Mouse (Mus musculus): ENCODE measurements at regions not wholly inside any gene's neighbourhood (a gene's known extent, or its start where the extent isn't known, plus 50 kb on each side); places are given as distances from the start of the nearest gene placed in this dataset. TPM values are rescaled to one million over a fixed set of nuclear protein-coding genes. Genes with fewer than 3 reads are reported as not detected.

GRCm38 (mm10) chr7:115392520-115392919 is 646.1 kb downstream of the Sox6 start:
- no peak overlapping the region for H3K4me3 ChIP-seq

GRCm38 (mm10) chr7:115398202-115398601 is 640.4 kb downstream of the Sox6 start:
- no peaks in the 10 kb centered on the region for H3K9me3 ChIP-seq
- no peaks in the 10 kb centered on the region for H3K27me3 ChIP-seq (ENCODE audit: insufficient read depth, poor library complexity, severe bottlenecking)
- H3K4me1 ChIP-seq, result peaks cover 3% of the 10 kb centered on the region
- DNase-seq (ENCODE audit: low spot score), result no peak
- no peaks in the 10 kb centered on the region for H3K36me3 ChIP-seq
- 93% methylated on average over 2 of the region's 2 CpGs for WGBS
- no peak overlapping the region for H3K27ac ChIP-seq
- H3K4me3 ChIP-seq, result no peak overlapping the region

More at GRCm38 (mm10) chr7:115392520-115392919, 646.1 kb downstream of the Sox6 start:
- H3K36me3 ChIP-seq, result no peaks in the 10 kb centered on the region
- H3K9me3 ChIP-seq, result no peaks in the 10 kb centered on the region
- WGBS, result 31% methylated on average over 3 of the region's 3 CpGs
- H3K4me1 ChIP-seq, result peaks cover 10% of the 10 kb centered on the region
- no peak for DNase-seq (ENCODE audit: low spot score)
- H3K27ac ChIP-seq, result no peak overlapping the region
- H3K27me3 ChIP-seq (ENCODE audit: insufficient read depth, poor library complexity, severe bottlenecking), result no peaks in the 10 kb centered on the region

GRCm38 (mm10) chr7:115399461-115399860 is 639.1 kb downstream of the Sox6 start:
- DNase-seq (ENCODE audit: low spot score), result no peak
- Histone ChIP-seq H3K9me3 (no peaks in the 10 kb centered on the region), H3K4me3 (no peak overlapping the region), H3K27me3 (ENCODE audit: insufficient read depth, poor library complexity, severe bottlenecking) (no peaks in the 10 kb centered on the region), H3K27ac (no peak overlapping the region), H3K36me3 (no peaks in the 10 kb centered on the region), H3K4me1 (peaks cover 2% of the 10 kb centered on the region)
- WGBS, result 55% methylated on average over 3 of the region's 3 CpGs

GRCm38 (mm10) chr7:115407889-115408288 is 630.7 kb downstream of the Sox6 start:
- DNase-seq (ENCODE audit: low spot score), result no peak
- Histone ChIP-seq H3K27ac (no peak overlapping the region), H3K36me3 (no peaks in the 10 kb centered on the region), H3K4me3 (no peak overlapping the region), H3K4me1 (peaks cover 22% of the 10 kb centered on the region), H3K27me3 (ENCODE audit: insufficient read depth, poor library complexity, severe bottlenecking) (no peaks in the 10 kb centered on the region), H3K9me3 (no peaks in the 10 kb centered on the region)
- WGBS, result 83% methylated on average over 3 of the region's 3 CpGs

- 6% methylated on average over 2 of the region's 2 CpGs for WGBS
- H3K27me3 ChIP-seq (ENCODE audit: insufficient read depth, poor library complexity, severe bottlenecking), result no peaks in the 10 kb centered on the region
- no peaks in the 10 kb centered on the region for H3K9me3 ChIP-seq
- H3K27ac ChIP-seq, result peak overlapping the region; percentile 77
- H3K36me3 ChIP-seq, result no peaks in the 10 kb centered on the region
- DNase-seq (ENCODE audit: low spot score), result no peak
- peaks cover 22% of the 10 kb centered on the region for H3K4me1 ChIP-seq
- no peak overlapping the region for H3K4me3 ChIP-seq
Observed at GRCm38 (mm10) chr7:115408915-115409314, 629.7 kb downstream of the Sox6 start.

- Histone ChIP-seq H3K9me3 (no peaks in the 10 kb centered on the region), H3K27me3 (ENCODE audit: insufficient read depth, poor library complexity, severe bottlenecking) (no peaks in the 10 kb centered on the region), H3K4me3 (no peak overlapping the region), H3K4me1 (peaks cover 33% of the 10 kb centered on the region), H3K27ac (no peak overlapping the region), H3K36me3 (no peaks in the 10 kb centered on the region)
- whole genome bisulfite sequencing, result 84% methylated on average over 17 of the region's 17 CpGs
- DNase-seq (ENCODE audit: low spot score), result no peak
Observed at GRCm38 (mm10) chr7:115410501-115411230, 627.9 kb downstream of the Sox6 start.

- Histone ChIP-seq H3K9me3 (no peaks in the 10 kb centered on the region), H3K27me3 (ENCODE audit: insufficient read depth, poor library complexity, severe bottlenecking) (no peaks in the 10 kb centered on the region), H3K4me1 (peaks cover 35% of the 10 kb centered on the region), H3K27ac (no peak overlapping the region; the same call in 1 of the 2 replicates), H3K4me3 (no peak overlapping the region), H3K36me3 (no peaks in the 10 kb centered on the region)
- WGBS, result 68% methylated on average over 2 of the region's 2 CpGs
- no peak for DNase-seq (ENCODE audit: low spot score)
Observed at GRCm38 (mm10) chr7:115411456-115411855, 627.1 kb downstream of the Sox6 start.

- H3K27ac ChIP-seq, result peak overlapping the region; percentile 64
- no peak for DNase-seq (ENCODE audit: low spot score)
- H3K27me3 ChIP-seq (ENCODE audit: insufficient read depth, poor library complexity, severe bottlenecking), result no peaks in the 10 kb centered on the region
- no peaks in the 10 kb centered on the region for H3K36me3 ChIP-seq
- peaks cover 21% of the 10 kb centered on the region for H3K4me1 ChIP-seq
- WGBS, result 16% methylated on average over 5 of the region's 5 CpGs
- no peak overlapping the region for H3K4me3 ChIP-seq
- no peaks in the 10 kb centered on the region for H3K9me3 ChIP-seq
Observed at GRCm38 (mm10) chr7:115415147-115415561, 623.4 kb downstream of the Sox6 start.

Small RNA genes in the stretch of these regions (microRNA-seq; reads per million reads assigned to microRNA genes)
- not detected for gene Gm27684
